Mouse (Mus musculus) cerebral cortex, adult 2 months (tissue): ENCODE data around the gene Wdr26.

Experiments used
- WGBS: fragments of 180-500 bp; shearing (Covaris S2); methylation state at CpG from one replicate; pipeline ENCODE4 v1.1.7; 2018; 5-methylcytosine and 5-hydroxymethylcytosine counted together

Gene Wdr26

DNA sequence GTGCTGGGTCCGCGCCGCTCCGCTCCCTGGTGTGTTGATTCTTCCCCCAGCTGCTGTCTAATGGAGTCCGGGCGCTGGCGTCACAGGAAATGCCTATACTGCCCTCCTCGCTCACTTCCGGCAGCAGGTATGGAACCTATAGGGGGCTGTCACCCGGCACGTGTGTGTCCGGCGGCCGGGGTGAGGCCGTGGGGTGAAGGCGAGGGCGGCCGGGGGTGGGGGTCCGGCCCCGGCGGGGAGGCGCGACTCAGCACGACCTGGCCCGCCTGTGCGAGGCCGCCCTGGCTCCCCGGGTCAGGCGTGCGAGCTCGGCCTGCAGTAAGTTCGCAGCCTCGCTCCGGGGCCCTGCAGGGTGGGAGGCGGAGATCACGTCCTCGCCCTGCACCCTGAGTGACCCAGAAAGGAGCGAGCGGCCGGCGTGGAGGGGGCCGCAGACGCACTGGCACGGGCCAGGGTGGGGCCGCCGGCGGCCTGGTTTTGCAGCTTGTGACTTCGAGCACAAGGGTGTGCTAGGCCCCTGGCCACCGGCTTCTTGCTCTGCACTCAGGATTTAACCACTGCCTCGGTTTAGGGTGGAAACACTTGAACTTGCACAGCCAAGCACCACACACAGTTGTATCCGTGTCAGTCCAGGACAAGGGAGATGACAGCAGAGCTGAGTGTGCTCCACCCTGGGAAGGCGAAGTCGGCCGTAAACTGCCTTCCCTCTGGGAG lies at the start of gene Wdr26:
Gene Wdr26, minus strand, starts transcription at position 82 of the 714 bp plus-strand sequence.
- WGBS, result under 1% methylated on average over 53 of the region's 54 CpGs

DNA sequence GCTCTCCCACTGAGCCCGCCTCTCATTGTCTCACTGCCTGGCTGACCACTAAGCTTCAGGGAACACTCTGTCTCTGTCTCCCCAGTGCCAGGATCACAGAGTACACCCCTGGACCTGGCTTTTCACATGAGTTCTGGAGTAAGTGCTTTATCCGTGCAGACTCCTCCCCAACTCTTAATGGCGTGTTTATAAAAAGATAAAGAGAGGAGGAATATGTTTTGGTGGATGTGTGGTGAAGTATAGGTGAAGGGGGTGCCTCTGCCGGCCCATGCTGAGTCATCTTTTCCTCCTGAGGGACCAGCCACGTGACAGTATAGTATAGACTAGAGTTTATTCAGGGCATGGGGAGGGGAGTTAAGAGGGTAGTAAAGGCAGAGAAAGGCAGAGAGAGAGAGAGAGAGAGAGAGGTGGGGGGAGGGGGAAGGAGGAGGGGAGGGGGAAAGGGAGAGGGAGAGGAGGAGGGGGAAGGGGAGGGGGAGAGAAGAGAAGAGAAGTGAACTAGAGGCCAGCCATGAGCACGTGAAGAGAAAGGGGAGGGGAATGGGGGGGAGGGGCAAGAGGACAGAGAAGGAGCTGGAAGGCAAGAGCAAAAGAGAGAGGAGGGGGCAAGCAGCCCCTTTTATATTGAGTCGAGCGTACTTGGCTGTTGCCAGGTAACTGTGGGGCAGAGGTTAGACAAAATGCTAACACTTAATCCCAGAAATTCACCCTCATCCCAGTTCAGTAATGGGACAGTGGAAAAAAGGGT lies 49.3 kb upstream of the Wdr26 start:
- 40% methylated on average over 8 of the region's 8 CpGs for WGBS

DNA sequence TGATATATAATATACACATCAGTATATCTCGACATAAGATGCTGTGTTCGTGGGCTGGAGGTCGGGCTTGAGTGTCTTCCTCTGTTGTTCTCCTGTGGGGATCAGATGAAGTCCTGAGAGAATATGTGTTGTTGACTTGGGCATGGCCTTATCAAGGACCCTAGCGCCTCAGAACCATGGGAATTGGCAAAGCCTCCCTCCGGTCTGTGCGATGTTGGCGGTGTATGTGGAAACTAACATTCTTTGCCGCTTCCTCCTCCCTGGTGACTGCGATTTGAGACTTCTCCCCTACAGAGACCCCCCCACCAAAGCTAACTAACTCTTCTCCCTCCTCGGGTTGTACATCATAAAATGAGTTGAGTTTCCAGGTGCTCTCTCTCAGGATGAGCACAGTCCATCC lies 48.6 kb upstream of the Wdr26 start:
- 93% methylated on average over 10 of the region's 10 CpGs for WGBS

DNA sequence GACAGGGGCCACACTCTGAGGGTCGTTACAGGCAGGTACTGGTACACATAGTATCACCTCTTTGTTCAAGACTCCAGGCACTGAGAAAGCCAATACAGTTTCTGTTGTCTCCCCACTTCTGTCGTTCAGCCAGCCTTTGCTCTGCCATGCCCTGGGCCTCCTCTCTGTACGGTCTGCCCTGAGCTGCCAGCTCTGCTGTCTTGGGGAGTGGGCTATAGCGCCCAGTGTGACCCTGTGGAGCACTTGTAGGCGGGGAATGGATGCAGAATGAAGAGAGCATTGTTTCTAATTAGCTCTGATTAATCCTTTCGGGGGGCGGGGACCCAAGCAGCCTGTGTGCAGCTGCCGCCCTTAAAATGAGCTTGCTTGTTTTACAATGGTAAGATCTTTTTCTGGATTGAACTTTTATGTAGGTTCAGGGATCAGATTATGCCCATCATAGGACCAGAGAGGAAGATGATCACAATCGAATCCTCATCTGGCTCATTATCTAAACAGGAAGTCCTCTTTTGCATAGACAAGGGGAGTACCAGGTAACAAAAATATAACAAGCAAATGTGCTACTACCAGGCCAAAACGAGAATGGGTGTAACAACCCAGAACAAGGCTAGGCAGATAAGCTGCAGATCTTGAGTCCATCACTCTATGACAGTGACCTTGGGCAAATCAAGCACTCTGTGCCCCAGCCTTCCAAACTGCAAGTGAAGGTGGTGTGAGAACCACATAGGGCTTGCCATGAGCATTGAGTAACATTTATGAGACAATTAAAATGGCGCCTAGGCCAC lies 48.0 kb upstream of the Wdr26 start:
- 61% methylated on average over 11 of the region's 11 CpGs for WGBS

DNA sequence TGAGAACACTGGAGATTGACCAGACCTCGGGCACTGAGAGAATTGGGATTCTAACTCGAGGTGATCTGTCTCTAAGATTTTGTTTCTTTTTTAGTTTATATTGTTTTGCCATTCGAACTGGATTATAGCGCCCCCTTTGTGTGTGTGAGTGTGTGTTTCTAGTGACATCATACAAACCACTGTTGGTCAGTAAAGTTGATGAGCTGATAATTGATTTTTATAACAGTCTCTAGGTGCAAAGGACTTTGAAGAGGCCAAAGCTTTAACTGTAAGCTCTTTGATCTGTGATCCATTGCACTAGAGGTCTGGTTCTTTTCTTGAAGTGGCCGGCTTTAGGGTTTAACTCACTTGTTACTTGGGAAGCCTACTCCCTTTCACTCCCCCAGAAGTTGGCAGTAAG lies 47.3 kb upstream of the Wdr26 start:
- WGBS, result 72% methylated on average over 5 of the region's 5 CpGs

DNA sequence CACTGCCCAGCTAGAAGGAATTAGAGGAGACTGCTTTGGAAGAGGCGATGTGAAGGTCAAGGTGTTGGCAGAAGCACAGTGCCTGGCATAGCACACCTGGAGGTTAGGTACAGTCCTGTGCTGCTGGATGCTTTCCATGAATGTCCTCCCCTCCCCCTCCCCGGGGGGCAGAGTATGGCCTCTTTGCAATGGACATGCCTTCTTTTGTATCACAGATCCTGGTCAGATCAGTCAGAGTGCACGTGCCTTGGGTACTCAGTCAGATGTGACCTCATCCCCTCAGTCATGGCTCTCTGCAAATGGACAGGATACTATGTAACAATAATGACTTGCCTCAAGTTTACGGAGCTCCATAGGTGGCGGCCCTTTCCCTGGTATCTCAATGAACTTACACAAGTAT lies 46.8 kb upstream of the Wdr26 start:
- 89% methylated on average over 5 of the region's 5 CpGs for WGBS

DNA sequence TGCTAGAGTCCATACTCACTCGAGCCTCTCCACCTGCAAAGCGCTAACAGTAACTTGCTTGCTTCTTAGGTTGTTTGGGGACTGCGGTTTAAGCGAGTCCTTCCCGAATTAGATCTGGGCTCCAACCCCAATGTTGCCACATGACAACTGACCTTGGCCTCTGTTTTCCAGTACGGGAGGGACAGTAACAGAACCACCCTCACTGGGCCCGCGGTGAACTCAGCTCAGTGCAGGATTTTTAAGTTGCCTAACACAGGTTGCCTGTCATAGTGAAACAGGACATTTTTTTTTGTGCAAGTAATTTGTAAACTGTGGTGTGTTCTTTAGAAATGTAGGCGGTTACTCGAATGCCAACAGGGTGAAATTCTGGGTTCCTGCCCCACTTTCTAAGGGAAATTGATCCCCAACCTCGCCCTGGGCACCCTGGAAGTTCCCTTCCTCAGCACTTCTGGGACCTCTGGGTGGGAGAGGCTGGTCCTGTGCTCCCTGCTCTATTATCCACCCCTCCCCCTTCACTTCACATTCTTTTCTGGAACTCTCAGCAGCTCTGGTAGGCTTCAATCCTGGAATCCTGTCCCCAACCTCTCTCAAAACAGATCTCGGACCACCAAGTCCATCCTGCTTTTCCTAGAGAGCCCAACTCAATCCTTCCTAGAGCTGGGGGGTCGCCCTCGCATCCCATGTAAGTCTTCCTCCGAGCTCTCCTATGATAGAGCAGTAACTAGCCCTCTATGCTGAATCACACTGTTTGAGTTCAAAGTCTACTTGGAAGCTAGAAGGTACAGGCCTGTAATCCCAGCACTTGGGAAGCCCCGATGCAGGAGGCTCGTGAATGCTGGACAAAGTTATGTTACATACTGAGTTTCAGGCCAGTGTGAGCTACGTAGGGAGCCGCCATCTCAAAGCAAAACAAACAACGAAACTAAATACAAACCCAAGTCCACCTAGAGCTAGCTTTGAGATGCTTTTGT lies 46.1 kb upstream of the Wdr26 start:
- WGBS, result 84% methylated on average over 20 of the region's 20 CpGs

DNA sequence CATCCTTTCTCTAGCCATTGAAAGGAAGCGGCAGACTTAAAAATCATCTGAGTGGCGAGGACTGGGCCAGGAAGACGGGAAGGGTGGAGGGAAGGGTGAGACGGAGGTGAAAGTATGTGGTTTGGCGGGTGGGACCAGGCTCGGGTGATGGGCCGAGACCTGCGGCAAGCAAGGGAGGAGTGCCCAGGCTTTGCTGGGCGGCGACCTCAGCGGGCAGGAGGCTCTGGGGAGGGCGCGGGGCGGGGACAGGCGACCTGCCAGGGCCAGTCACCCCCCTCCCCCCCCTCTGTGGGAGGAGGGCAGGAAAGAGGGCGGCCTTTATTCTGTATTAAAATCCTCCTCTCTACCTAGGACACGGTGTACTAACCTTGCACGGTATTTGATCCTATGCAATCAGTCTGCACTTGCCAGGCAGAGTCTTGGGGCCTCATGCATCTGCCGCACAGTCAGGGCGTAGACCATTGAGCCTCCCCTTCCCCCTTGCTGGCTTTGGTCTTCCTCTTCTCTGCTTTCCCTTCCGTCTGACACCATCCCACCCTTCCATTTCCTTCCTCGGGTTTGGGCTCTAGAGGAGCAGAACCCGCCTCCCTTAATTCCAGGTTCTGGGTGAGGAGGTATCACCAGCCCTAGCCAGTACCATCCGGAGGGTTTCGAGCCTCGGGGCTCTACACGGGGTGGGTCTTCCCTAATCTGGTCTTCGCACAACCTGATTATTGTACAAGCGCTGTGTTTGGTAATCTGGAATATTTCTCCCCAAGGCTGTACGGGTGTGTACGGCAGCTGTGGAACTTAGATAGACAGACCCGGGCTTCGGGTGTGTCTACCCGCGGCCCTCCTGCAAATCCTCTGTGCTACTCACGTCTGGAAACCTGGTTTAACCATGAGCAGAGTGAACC lies 45.1 kb upstream of the Wdr26 start:
- WGBS, result 46% methylated on average over 35 of the region's 36 CpGs

DNA sequence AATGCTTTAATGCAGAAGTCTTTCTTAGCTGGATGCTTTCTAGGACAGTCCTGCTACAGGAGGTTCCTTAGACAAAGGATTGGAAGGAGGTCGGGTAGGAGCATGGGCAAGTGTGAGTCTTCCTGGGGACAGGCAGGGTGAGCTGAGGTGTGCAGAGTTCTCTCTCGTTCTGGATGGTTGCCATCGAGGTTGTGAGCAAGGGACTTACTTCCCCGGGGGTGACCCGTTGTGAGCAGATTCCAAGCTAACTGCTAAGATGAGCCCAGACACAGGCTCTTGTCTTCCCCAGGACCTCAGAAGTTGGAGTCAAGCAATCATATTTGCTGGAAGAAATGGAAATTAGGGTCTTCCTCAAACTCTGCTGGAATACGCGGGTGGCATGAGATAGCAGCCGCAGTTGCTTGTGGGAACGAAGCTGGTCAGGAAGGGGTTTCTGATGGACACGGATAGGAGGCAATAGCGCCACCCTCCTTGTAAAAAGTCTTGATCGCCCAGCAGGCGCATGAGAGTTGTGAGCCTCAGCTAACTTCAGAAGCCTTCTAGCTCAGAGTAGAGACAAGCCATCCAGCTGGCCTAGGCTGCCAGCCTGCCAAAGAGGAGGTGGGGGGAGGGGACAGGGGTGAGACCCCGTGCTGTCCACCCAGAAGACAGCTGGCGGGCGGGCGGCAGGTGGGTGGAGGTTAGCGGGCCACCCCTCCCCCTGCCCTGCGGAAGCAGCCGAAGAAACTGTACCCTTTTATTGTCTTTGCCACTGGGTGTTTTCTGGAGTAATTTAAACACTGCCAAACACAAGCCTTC lies 44.3 kb upstream of the Wdr26 start:
- WGBS, result 8% methylated on average over 20 of the region's 20 CpGs

DNA sequence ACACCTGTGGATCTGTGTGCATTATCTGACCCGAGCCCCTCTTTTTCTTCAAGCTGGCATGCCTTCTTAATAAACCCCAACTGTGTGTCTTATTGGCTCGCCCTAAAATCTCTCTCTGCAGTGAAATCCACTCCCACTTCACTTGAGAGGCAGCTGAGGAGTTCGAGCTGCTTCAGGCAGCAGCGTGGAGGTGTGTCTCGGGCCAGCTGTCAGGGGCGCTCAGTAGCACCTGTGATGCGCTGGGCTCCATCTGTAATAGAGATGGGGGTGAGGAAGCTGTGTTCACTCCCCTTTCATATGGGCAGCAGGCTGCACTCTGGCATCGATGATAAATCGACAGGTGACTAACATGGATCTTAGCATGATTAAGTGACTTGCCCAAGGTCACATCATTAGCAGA lies 43.6 kb upstream of the Wdr26 start:
- 74% methylated on average over 9 of the region's 9 CpGs for WGBS

DNA sequence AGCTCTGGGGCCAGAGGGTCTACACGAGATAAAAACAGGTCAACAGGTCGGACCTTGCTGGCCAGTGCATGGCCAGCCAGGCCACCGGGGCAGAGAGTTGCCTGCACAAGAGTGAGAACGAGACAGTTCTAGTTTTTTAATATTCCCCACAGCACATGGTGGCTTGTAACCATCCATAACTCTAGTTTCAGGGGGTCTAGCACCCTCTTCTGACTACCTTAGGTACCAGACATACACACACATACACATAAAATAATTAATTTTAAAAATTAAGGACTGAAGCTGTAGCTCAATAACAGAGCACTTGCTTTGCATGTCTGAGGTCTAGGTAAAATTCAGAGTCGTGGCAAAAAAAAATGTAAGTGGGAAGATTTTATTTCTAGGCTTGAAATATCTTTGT lies 39.8 kb upstream of the Wdr26 start:
- WGBS, result 88% methylated on average over 5 of the region's 5 CpGs

DNA sequence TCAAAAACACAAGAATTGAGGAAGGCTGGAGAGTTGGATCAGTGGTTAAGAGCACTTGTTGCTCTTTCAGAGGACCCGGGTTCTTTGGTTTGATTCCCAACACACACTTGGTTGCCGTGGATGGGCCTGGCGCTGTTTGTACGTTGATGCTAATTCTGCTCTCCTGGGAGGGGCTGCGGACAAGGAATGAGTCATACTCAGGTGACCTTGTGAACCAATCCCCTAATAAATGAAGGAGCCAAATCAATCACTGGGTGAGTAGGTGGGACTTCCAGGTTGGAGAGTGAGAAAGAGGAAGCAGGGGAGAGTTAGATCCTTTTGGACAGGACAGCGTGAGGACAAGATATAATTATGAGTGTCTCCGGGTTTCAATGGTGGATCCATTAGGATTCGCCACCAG lies 39.2 kb upstream of the Wdr26 start:
- WGBS, result 95% methylated on average over 8 of the region's 8 CpGs

DNA sequence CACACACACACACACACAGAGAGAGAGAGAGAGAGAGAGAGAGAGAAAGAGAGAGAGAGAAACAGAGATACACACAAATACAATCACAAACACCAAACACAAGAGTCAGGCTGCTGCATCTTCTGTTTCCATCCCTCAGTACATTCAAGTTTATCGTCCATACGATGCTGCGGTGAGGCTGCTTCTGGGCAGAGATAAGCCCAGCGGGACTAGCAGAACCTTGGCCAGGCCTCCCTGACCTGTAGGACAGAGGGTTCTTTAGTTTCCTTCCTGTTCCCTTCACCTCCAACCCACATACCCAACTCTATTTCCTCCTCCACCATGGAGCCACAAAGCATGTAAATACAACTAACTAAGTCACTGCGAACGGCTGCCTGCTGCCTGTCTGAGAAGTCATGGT lies 37.7 kb upstream of the Wdr26 start:
- WGBS, result 82% methylated on average over 6 of the region's 6 CpGs

DNA sequence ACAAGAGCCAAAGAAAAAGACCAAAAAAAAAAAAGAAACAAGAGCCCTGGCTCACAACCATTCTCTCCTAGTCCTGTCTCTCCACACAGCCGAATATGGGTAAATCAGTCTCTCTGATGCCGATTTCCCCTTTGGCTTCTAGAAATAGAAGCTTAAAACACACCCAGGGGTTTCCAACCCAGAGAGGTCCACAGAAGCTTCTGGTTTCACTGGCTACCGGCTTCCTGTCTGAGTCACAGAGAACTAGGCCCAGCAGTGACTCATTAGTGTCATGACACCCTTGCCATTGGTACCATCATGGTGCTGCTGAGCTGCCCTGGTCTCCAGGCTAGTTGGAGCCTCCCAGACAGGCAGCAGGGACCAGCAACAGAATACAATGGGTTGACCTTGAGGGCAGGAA lies 35.4 kb upstream of the Wdr26 start:
- WGBS, result 74% methylated on average over 3 of the region's 3 CpGs

DNA sequence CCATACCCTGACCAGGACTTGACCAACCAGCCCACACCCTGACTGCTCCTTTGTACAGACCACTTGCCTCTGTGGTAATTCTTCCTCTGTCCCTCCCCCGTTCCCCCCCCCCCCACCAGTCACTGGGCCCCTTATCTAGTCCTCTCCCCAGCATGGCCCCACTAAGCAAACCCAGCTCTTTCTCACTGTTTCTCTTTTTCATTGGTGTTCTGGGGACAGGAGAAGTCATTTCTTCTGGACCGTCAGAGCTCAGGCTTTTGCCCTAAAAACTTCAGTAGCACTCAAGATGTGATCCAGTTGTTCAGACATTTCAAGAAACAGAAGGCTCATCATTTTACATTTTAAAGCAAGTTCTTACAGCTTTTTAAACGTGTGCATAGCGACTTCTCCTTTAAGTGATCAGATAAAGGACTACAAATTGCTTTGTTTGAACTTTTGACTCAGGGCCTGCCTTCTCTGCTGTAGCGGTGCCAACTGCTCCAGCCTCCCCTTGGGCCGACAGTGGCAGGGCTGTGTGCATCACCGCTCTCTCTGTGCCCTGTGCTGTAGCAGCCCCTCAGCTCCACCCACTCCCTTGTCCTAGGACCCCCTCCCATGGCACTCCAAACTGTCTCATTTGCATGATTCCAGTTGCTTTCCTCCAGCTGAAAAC lies 34.8 kb upstream of the Wdr26 start:
- WGBS, result 65% methylated on average over 7 of the region's 7 CpGs

DNA sequence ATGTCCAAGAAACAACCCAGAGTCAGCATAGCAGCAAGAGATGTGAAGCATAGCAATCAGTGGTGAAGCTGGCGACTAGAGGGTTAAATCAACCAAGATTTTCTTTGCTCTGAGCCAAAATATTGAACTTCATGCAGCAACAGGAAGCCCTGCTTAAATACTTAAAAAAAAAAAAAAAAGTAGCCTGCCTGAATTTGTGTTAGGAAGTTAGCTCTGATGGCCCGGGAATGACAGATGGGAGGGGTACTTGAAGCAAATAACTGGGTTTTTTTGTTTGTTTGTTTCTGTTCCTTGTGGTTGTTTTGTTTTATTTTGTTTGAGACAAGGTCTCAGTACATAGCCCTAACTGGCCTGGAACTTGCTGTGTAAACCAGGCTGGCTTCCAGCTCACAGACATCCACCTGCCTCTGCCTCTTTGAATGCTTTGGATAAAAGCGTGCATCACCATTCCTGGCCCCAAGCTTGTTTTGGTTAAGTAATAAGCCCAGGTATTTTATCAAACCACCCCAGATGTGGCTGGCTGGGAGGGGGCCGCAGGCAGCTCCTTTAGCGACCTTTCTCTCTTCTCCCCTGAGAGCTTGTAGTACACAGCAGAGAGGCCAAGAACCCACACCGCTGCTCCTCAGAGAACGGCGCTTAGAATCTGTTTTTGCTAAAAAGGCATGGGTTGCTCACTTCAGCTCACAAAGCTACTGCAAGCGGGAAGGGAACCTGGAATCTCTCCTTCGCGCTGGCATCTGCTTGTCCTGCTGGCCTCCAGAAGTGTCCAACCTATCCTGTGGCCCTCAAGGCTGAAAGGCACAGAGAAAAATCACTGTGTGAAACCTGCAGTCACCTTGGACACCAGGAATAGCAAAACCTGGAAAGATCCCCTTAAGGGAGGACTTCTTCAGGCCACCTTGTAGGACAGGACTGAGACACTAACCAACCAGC lies 34.0 kb upstream of the Wdr26 start:
- WGBS, result 90% methylated on average over 11 of the region's 11 CpGs

DNA sequence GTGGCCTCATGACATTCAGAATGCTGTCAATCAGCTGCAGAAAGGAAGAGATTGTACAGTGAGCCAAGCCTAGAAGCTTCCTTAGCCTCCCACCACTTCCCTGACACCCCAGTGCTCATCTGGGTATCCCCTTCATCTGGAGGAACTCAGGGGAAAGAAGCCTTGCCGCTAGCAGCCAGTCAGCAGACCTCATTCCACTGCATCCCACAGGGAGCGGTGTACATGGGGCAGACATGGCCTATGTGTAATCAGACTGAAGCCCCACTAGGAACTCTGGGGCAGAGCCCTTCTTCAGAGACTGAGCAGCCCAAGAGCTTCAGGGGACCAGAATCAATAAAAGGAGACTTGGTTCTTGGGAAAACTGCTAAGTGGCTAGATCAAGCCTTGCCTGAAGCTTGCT lies 33.3 kb upstream of the Wdr26 start:
- 92% methylated on average over 2 of the region's 2 CpGs for WGBS

DNA sequence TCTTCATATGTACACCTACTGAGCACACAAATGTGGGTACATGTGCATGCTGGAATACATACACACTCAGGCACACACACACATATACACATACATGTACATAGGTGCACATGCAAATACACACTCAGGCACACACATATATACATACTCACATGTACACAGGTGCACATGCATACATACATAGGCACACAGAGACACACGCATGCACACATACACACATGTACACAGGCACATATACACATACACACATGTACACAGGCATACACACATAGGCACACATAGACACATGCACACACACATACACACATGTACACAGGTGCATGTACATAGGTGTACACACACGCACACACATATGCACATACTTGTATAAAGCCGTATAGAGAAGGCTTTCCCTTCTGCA lies 29.4 kb upstream of the Wdr26 start:
- WGBS, result 98% methylated on average over 3 of the region's 3 CpGs
